Mouse (Mus musculus) MEL (cell line): Measurements from ENCODE around the gene Otulinl. TPM values are rescaled to one million over a fixed set of nuclear protein-coding genes. Genes with fewer than 3 reads are reported as not detected.

ENCODE experiments used
- DNase-seq: peaks from one replicate; pipeline ENCODE4 v3.0.0; 2011; ENCODE audit warnings: low read depth, low spot score
- H3K27ac ChIP-seq: 2 replicates; pipeline ENCODE4 v1.5.1; 2012; ENCODE audit warnings: low read depth, mild to moderate bottlenecking, control low read depth, low read length, moderate library complexity; ENCODE audit not compliant: control insufficient read depth
- H3K27me3 ChIP-seq, 2 experiments: fragments of 150-350 bp in 1 of 2; sonication (generic) in 1 of 2; 2 replicates each; pipeline ENCODE4 v1.6.1; 2012; ENCODE audit warnings: low read length in 2 of 2, mild to moderate bottlenecking in 2 of 2, improper control_type of control experiment in 1 of 2, moderate library complexity in 1 of 2; ENCODE audit not compliant: insufficient read depth in 2 of 2, control insufficient read depth in 1 of 2
- H3K36me3 ChIP-seq, 2 experiments: 2 replicates each; pipeline ENCODE4 v1.6.1; 2012 to 2014; ENCODE audit warnings: low read length in 2 of 2, improper control_type of control experiment in 1 of 2, inconsistent platforms in 1 of 2, mild to moderate bottlenecking in 1 of 2; ENCODE audit not compliant: insufficient read depth in 2 of 2, control insufficient read depth in 1 of 2
- H3K4me1 ChIP-seq, 2 experiments: fragments of 150-350 bp in 1 of 2; sonication (generic) in 1 of 2; 2 replicates each; pipeline ENCODE4 v1.6.1; 2012; ENCODE audit warnings: low read length in 2 of 2, improper control_type of control experiment in 1 of 2, mild to moderate bottlenecking in 1 of 2; ENCODE audit not compliant: insufficient read depth in 2 of 2, control insufficient read depth in 1 of 2
- H3K4me3 ChIP-seq, 2 experiments: fragments of 150-350 bp in 1 of 2; sonication (generic) in 1 of 2; 2 replicates each; pipeline ENCODE4 v1.5.1; 2012; ENCODE audit warnings: low read depth in 2 of 2, low read length in 2 of 2, mild to moderate bottlenecking in 2 of 2, moderate library complexity in 2 of 2, control low read depth in 1 of 2, improper control_type of control experiment in 1 of 2; ENCODE audit not compliant: control insufficient read depth in 1 of 2, insufficient read depth in 1 of 2
- H3K79me2 ChIP-seq: 2 replicates; pipeline ENCODE4 v1.6.1; 2012; ENCODE audit warnings: mild to moderate bottlenecking, low read length, moderate library complexity; ENCODE audit not compliant: control insufficient read depth, poor library complexity, insufficient read depth
- H3K9ac ChIP-seq: 2 replicates; pipeline ENCODE4 v1.6.1; 2012; ENCODE audit warnings: low read depth, mild to moderate bottlenecking, control low read depth, low read length, moderate library complexity; ENCODE audit not compliant: control insufficient read depth, poor library complexity, severe bottlenecking
- H3K9me3 ChIP-seq: fragments of 150-350 bp; sonication (generic); replicated peaks from 2 replicates; pipeline ENCODE4 v1.6.1; 2012; ENCODE audit warnings: mild to moderate bottlenecking, low read length, improper control_type of control experiment, moderate library complexity; ENCODE audit not compliant: insufficient read depth
- BHLHE40 ChIP-seq: IDR thresholded peaks from 2 replicates; pipeline ENCODE4 v1.6.1; 2012; ENCODE audit warnings: low read depth, mild to moderate bottlenecking, inconsistent platforms, low read length, improper control_type of control experiment, borderline replicate concordance
- CHD1 ChIP-seq: IDR thresholded peaks from 2 replicates; pipeline ENCODE4 v1.6.1; 2012; ENCODE audit warnings: low read depth, mild to moderate bottlenecking, inconsistent platforms, low read length, improper control_type of control experiment
- CHD2 ChIP-seq: IDR thresholded peaks from 2 replicates; pipeline ENCODE4 v1.6.1; 2011; ENCODE audit warnings: low read length, improper control_type of control experiment
- CTCF ChIP-seq, 3 experiments: IDR thresholded peaks in 2 of 3; conservative IDR thresholded peaks in 1 of 3; 2 replicates each; pipeline ENCODE4 v1.5.1; 2011 to 2012; ENCODE audit warnings: low read length in 3 of 3, low read depth in 2 of 3, mild to moderate bottlenecking in 2 of 3, improper control_type of control experiment in 1 of 3, inconsistent platforms in 1 of 3, mixed read lengths in 1 of 3, moderate library complexity in 1 of 3; ENCODE audit not compliant: control insufficient read depth in 1 of 3, insufficient read depth in 1 of 3, poor library complexity in 1 of 3, severe bottlenecking in 1 of 3
- E2F4 ChIP-seq: IDR thresholded peaks from 2 replicates; pipeline ENCODE4 v1.6.1; 2011; ENCODE audit warnings: low read depth, low read length, improper control_type of control experiment, borderline replicate concordance
- ELF1 ChIP-seq: IDR thresholded peaks from 2 replicates; pipeline ENCODE4 v1.6.1; 2014; ENCODE audit warnings: low read depth, mild to moderate bottlenecking, inconsistent platforms, low read length, improper control_type of control experiment, moderate library complexity
- EP300 ChIP-seq, 2 experiments: IDR thresholded peaks; 2 replicates each; pipeline ENCODE4 v1.6.1; 2011; ENCODE audit warnings: improper control_type of control experiment in 2 of 2, low read length in 2 of 2, low read depth in 1 of 2, mild to moderate bottlenecking in 1 of 2
- GATA1 ChIP-seq: IDR thresholded peaks from 2 replicates; pipeline ENCODE4 v1.6.1; 2011; ENCODE audit warnings: low read depth, low read length, improper control_type of control experiment
- HCFC1 ChIP-seq: IDR thresholded peaks from 2 replicates; pipeline ENCODE4 v1.6.1; 2012; ENCODE audit warnings: low read depth, mild to moderate bottlenecking, inconsistent platforms, low read length, improper control_type of control experiment, moderate library complexity
- JUND ChIP-seq: IDR thresholded peaks from 2 replicates; pipeline ENCODE4 v1.6.1; 2011; ENCODE audit warnings: low read depth, mild to moderate bottlenecking, improper control_type of control experiment, low read length
- KAT2A ChIP-seq: conservative IDR thresholded peaks from 2 replicates; pipeline ENCODE4 v1.6.1; 2012; ENCODE audit warnings: low read depth, low read length, improper control_type of control experiment, inconsistent platforms
- MAFK ChIP-seq: IDR thresholded peaks from 2 replicates; pipeline ENCODE4 v1.6.1; 2011; ENCODE audit warnings: low read depth, mild to moderate bottlenecking, low read length, improper control_type of control experiment, borderline replicate concordance
- MAZ ChIP-seq: IDR thresholded peaks from 2 replicates; pipeline ENCODE4 v1.6.1; 2012; ENCODE audit warnings: low read depth, mild to moderate bottlenecking, inconsistent platforms, low read length, improper control_type of control experiment
- MEF2A ChIP-seq: IDR thresholded peaks from 2 replicates; pipeline ENCODE4 v1.6.1; 2014; ENCODE audit warnings: low read depth, mild to moderate bottlenecking, inconsistent platforms, low read length, improper control_type of control experiment; ENCODE audit not compliant: poor library complexity, insufficient replicate concordance, severe bottlenecking; ENCODE audit errors: extremely low read depth
- MXI1 ChIP-seq: IDR thresholded peaks from 2 replicates; pipeline ENCODE4 v1.6.1; 2011; ENCODE audit warnings: mild to moderate bottlenecking, low read depth, low read length, improper control_type of control experiment
- MYB ChIP-seq: IDR thresholded peaks from 2 replicates; pipeline ENCODE4 v1.6.1; 2011; ENCODE audit warnings: mild to moderate bottlenecking, low read depth, low read length, improper control_type of control experiment
- MYC ChIP-seq: IDR thresholded peaks from 2 replicates; pipeline ENCODE4 v1.6.1; 2011; ENCODE audit warnings: low read depth, mild to moderate bottlenecking, low read length, improper control_type of control experiment, moderate library complexity
- NELFE ChIP-seq: IDR thresholded peaks from 2 replicates; pipeline ENCODE4 v1.6.1; 2011; ENCODE audit warnings: low read depth, low read length, improper control_type of control experiment
- NRF1 ChIP-seq: IDR thresholded peaks from 2 replicates; pipeline ENCODE4 v1.6.1; 2014; ENCODE audit warnings: low read depth, mild to moderate bottlenecking, inconsistent platforms, low read length, improper control_type of control experiment, moderate library complexity; ENCODE audit not compliant: poor library complexity, insufficient read depth, severe bottlenecking
- POLR2A ChIP-seq, 2 experiments: IDR thresholded peaks; 2 replicates each; pipeline ENCODE4 v1.6.1; 2011 to 2012; ENCODE audit warnings: low read length in 2 of 2, mild to moderate bottlenecking in 2 of 2, control low read depth in 1 of 2, improper control_type of control experiment in 1 of 2, low read depth in 1 of 2, moderate library complexity in 1 of 2; ENCODE audit not compliant: control insufficient read depth in 1 of 2, insufficient read depth in 1 of 2, poor library complexity in 1 of 2
- POLR2AphosphoS2 ChIP-seq: IDR thresholded peaks from 2 replicates; pipeline ENCODE4 v1.6.1; 2011; ENCODE audit warnings: low read length, improper control_type of control experiment
- POLR2AphosphoS5 ChIP-seq: IDR thresholded peaks from 2 replicates; pipeline ENCODE4 v1.6.1; 2012; ENCODE audit warnings: low read depth, borderline replicate concordance, mild to moderate bottlenecking, inconsistent platforms, low read length, moderate library complexity, mixed read lengths
- RAD21 ChIP-seq: IDR thresholded peaks from 2 replicates; pipeline ENCODE4 v1.6.1; 2011; ENCODE audit warnings: mild to moderate bottlenecking, low read depth, low read length, improper control_type of control experiment
- RCOR1 ChIP-seq: IDR thresholded peaks from 2 replicates; pipeline ENCODE4 v1.6.1; 2012; ENCODE audit warnings: low read depth, mild to moderate bottlenecking, inconsistent platforms, low read length, improper control_type of control experiment
- SIN3A ChIP-seq: IDR thresholded peaks from 2 replicates; pipeline ENCODE4 v1.6.1; 2012; ENCODE audit warnings: low read length, improper control_type of control experiment, inconsistent platforms
- SMC3 ChIP-seq: IDR thresholded peaks from 2 replicates; pipeline ENCODE4 v1.6.1; 2011; ENCODE audit warnings: low read depth, low read length, improper control_type of control experiment
- TAL1 ChIP-seq: IDR thresholded peaks from 2 replicates; pipeline ENCODE4 v1.6.1; 2012; ENCODE audit warnings: mild to moderate bottlenecking, inconsistent platforms, low read length, moderate library complexity, mixed read lengths
- TBP ChIP-seq: IDR thresholded peaks from 2 replicates; pipeline ENCODE4 v1.8.0; 2011; ENCODE audit warnings: low read depth, low read length, improper control_type of control experiment
- TCF12 ChIP-seq: IDR thresholded peaks from 2 replicates; pipeline ENCODE4 v1.6.1; 2014; ENCODE audit warnings: low read depth, mild to moderate bottlenecking, inconsistent platforms, low read length, improper control_type of control experiment, moderate library complexity
- UBTF ChIP-seq: IDR thresholded peaks from 2 replicates; pipeline ENCODE4 v1.6.1; 2012; ENCODE audit warnings: low read depth, mild to moderate bottlenecking, inconsistent platforms, low read length, improper control_type of control experiment, moderate library complexity, borderline replicate concordance; ENCODE audit not compliant: insufficient read depth
- USF1 ChIP-seq: IDR thresholded peaks from 2 replicates; pipeline ENCODE4 v1.6.1; 2014; ENCODE audit warnings: low read depth, mild to moderate bottlenecking, inconsistent platforms, low read length, improper control_type of control experiment, moderate library complexity
- USF2 ChIP-seq, 2 experiments: IDR thresholded peaks; 2 replicates each; pipeline ENCODE4 v1.6.1; 2011 to 2012; ENCODE audit warnings: improper control_type of control experiment in 2 of 2, low read length in 2 of 2, borderline replicate concordance in 1 of 2, inconsistent platforms in 1 of 2, low read depth in 1 of 2, mild to moderate bottlenecking in 1 of 2; ENCODE audit not compliant: insufficient read depth in 1 of 2
- ZC3H11A ChIP-seq: IDR thresholded peaks from 2 replicates; pipeline ENCODE4 v1.6.1; 2012; ENCODE audit warnings: low read depth, mild to moderate bottlenecking, inconsistent platforms, low read length, improper control_type of control experiment
- ZKSCAN1 ChIP-seq: IDR thresholded peaks from 2 replicates; pipeline ENCODE4 v1.6.1; 2012; ENCODE audit warnings: low read depth, mild to moderate bottlenecking, inconsistent platforms, low read length, improper control_type of control experiment, moderate library complexity
- ZMIZ1 ChIP-seq: IDR thresholded peaks from 2 replicates; pipeline ENCODE4 v1.6.1; 2012; ENCODE audit warnings: low read depth, mild to moderate bottlenecking, inconsistent platforms, low read length, improper control_type of control experiment, moderate library complexity
- ZNF384 ChIP-seq: IDR thresholded peaks from 2 replicates; pipeline ENCODE4 v1.6.1; 2012; ENCODE audit warnings: low read depth, mild to moderate bottlenecking, inconsistent platforms, low read length, improper control_type of control experiment
- polyA plus RNA-seq, 2 experiments: library from polyadenylated mRNA; stranded (reverse) in 1 of 2; unstranded in 1 of 2; fragments of >175 nt in 1 of 2; fragments of >200 nt in 1 of 2; gene quantifications; 2 replicates each; pipeline versions ENCODE4 v1.2.1 to v1.2.4; 2012; ENCODE audit warnings: low replicate concordance in 2 of 2, low read depth in 1 of 2; ENCODE audit not compliant: insufficient read length in 2 of 2, insufficient read depth in 1 of 2, missing spikeins in 1 of 2
- total RNA-seq: library from RNA; depleted of rRNA; stranded (reverse); fragments of 300-350 nt; gene quantifications from 2 replicates; pipeline ENCODE4 v1.2.3, GENCODE M21; 2012

The Otulinl gene
- total and polyA plus RNA-seq, 3 experiments, result 0.14 to 0.50 TPM; not detected in 1

GRCm38 (mm10) chr15:27671612-27672245, 9.7 kb downstream of the Otulinl start:
- DNase-seq, result peak; percentile 84
- H3K9me3 ChIP-seq, result no peaks in the 10 kb centered on the region
- H3K36me3 ChIP-seq, result peaks cover 0 to 24% of the 10 kb centered on the region in 2 experiments; a peak in 2 of 4 replicates
- H3K79me2 ChIP-seq, result no peaks in the 10 kb centered on the region
- H3K27ac ChIP-seq, result peak overlapping the region; percentile 18
- no peaks in the 10 kb centered on the region for H3K27me3 ChIP-seq
- H3K4me3 ChIP-seq, result peak overlapping the region; percentile 22 to 60
- peaks cover 24 to 34% of the 10 kb centered on the region in 2 experiments for H3K4me1 ChIP-seq
- H3K9ac ChIP-seq, result peak overlapping the region; percentile 15
- peak; percentile 71; the same call in 1 of the 2 replicates for TF ChIP-seq RCOR1
- no peak for TF ChIP-seq ZNF384
- TF ChIP-seq BHLHE40, result no peak
- TF ChIP-seq UBTF, result no peak
- no peak for TF ChIP-seq NRF1
- TF ChIP-seq POLR2AphosphoS2, result no peak
- no peak; the same call in 1 of the 2 replicates for TF ChIP-seq HCFC1
- TF ChIP-seq NELFE, result no peak
- TF ChIP-seq MYC, result 0 out of 2 replicates have a peak, but pooled peaks have one; percentile 5
- TF ChIP-seq CTCF (IDR thresholded peaks at IDR 0.05 in 2 of 3, conservative IDR thresholded peaks at IDR 0.05 in 1 of 3; ENCODE audit: control insufficient read depth in 1 of 3, insufficient read depth in 1 of 3, low read depth in 2 of 3, low read length in 3 of 3, poor library complexity in 1 of 3, severe bottlenecking in 1 of 3), result no peak
- TF ChIP-seq POLR2A (IDR thresholded peaks at IDR 0.05; ENCODE audit: control insufficient read depth in 1 of 2, insufficient read depth in 1 of 2, low read depth in 1 of 2, low read length in 2 of 2, poor library complexity in 1 of 2), result 0 out of 4 replicates have a peak, but pooled peaks of 1 of the 2 experiments have one; percentile 4
- peak; percentile 64 for TF ChIP-seq TAL1
- TF ChIP-seq MYB, result no peak
- TF ChIP-seq USF1, result no peak
- TF ChIP-seq SMC3, result no peak
- TF ChIP-seq TCF12, result peak; percentile 83
- no peak for TF ChIP-seq MEF2A
- no peak for TF ChIP-seq KAT2A
- no peak for TF ChIP-seq E2F4
- no peak for TF ChIP-seq RAD21
- peak; percentile 89 for TF ChIP-seq GATA1
- no peak for TF ChIP-seq JUND
- TF ChIP-seq USF2 (IDR thresholded peaks at IDR 0.05; ENCODE audit: borderline replicate concordance in 1 of 2, insufficient read depth in 1 of 2, low read depth in 1 of 2, low read length in 2 of 2), result no peak
- TF ChIP-seq ZKSCAN1, result no peak
- TF ChIP-seq ZC3H11A, result no peak
- no peak; the same call in 1 of the 2 replicates for TF ChIP-seq MXI1
- TF ChIP-seq MAFK, result no peak
- TF ChIP-seq SIN3A, result no peak
- TF ChIP-seq CHD1, result no peak
- TF ChIP-seq TBP, result no peak
- TF ChIP-seq EP300 (IDR thresholded peaks at IDR 0.05; ENCODE audit: low read depth in 1 of 2, low read length in 2 of 2), result peak; percentile 83 to 86
- TF ChIP-seq ELF1, result no peak
- no peak for TF ChIP-seq POLR2AphosphoS5
- no peak for TF ChIP-seq CHD2
- peak; percentile 43; the same call in 1 of the 2 replicates for TF ChIP-seq MAZ
- TF ChIP-seq ZMIZ1, result no peak
